9 mouse cellular contexts compared by ENCODE assay signal in genomic region chr14:34375415-34375904, GRCm38 (mm10). TPM values are rescaled to one million over a fixed set of nuclear protein-coding genes. Genes with fewer than 3 reads are reported as not detected.
DNase-seq lines count a peak whose midpoint lies in the region; ATAC-seq lines count a peak whose summit lies in the region.
"Had no signal": no experiment of that assay in that cellular context is flagged by ENCODE, and none has a peak within 500 bp of the region (broad histone marks: within the 10 kb centered on the region; RNA-seq: fewer than 3 reads in every experiment).

Mmrn2 (plus strand) TSS chr14:34375465.

- no peak within 1 kb of the TSS for H3K4me2 ChIP-seq in neural tube, embryonic 11.5 days (ENCODE audit: low read depth)
- peak within 1 kb of the TSS; percentile 6; the same call in 1 of the 2 replicates for H3K4me2 ChIP-seq in hindbrain, embryonic 16.5 days (ENCODE audit: low read length)

- H3K36me3 ChIP-seq in neural tube, embryonic 11.5 days (ENCODE audit: control insufficient read depth, insufficient read depth, low read length): no peaks in the 10 kb centered on the region
- no peaks in the 10 kb centered on the region for H3K36me3 ChIP-seq in hindbrain, embryonic 16.5 days (ENCODE audit: control insufficient read depth, insufficient read depth, low read length)

- H3K4me3 ChIP-seq in neural tube, embryonic 11.5 days (ENCODE audit: low read depth, low read length): 0 out of 2 replicates have a peak within 1 kb of the TSS, but pooled peaks have one; percentile 10
- H3K4me3 ChIP-seq in hindbrain, embryonic 16.5 days (ENCODE audit: low read length): no peak within 1 kb of the TSS

- H3K27me3 ChIP-seq in neural tube, embryonic 11.5 days (ENCODE audit: control insufficient read depth, insufficient read depth, low read length): no peaks in the 10 kb centered on the region
- no peaks in the 10 kb centered on the region for H3K27me3 ChIP-seq in hindbrain, embryonic 16.5 days (replicated peaks; ENCODE audit: control insufficient read depth, insufficient read depth, low read length)

- WGBS in neural tube, embryonic 11.5 days: 76% methylated on average over 13 of the region's 13 CpGs
- 84% methylated on average over 13 of the region's 13 CpGs for WGBS in hindbrain, embryonic 16.5 days

- no peak for DNase-seq in neural tube, embryonic 11.5 days (ENCODE audit: low spot score)
- DNase-seq in neural tube, embryonic 10.5 days (ENCODE audit: extremely low spot score, low spot score): no peak
- DNase-seq in heart, adult 18-20 months: no peak
- DNase-seq in right cerebral cortex, postnatal 4 days: no peak
- DNase-seq in cerebellum, adult 11-12 months: no peak
- DNase-seq in Muller cell, postnatal 12 days (ENCODE audit: inconsistent ontology term): no peak
- DNase-seq: thymus, postnatal 14 days had no signal

- H3K9ac ChIP-seq in neural tube, embryonic 11.5 days (ENCODE audit: low read length): peak within 1 kb of the TSS; percentile 28; the same call in 1 of the 2 replicates
- H3K9ac ChIP-seq in hindbrain, embryonic 16.5 days (ENCODE audit: low read depth, low read length): no peak within 1 kb of the TSS

- no peaks in the 10 kb centered on the region for H3K9me3 ChIP-seq in neural tube, embryonic 11.5 days (ENCODE audit: control insufficient read depth, low read length)
- no peaks in the 10 kb centered on the region for H3K9me3 ChIP-seq in hindbrain, embryonic 16.5 days (ENCODE audit: control insufficient read depth, low read length)

- ATAC-seq in neural tube, embryonic 11.5 days (ENCODE audit: insufficient read depth, low FRiP score, low TSS enrichment): no peak
- ATAC-seq in hindbrain, embryonic 16.5 days: no peak

- peaks cover 11% of the 10 kb centered on the region for H3K4me1 ChIP-seq in neural tube, embryonic 11.5 days (ENCODE audit: control insufficient read depth, insufficient read depth, low read length)
- H3K4me1 ChIP-seq in hindbrain, embryonic 16.5 days (ENCODE audit: control insufficient read depth, insufficient read depth, low read depth, low read length): peaks cover 12% of the 10 kb centered on the region

- H3K27ac ChIP-seq in neural tube, embryonic 11.5 days (ENCODE audit: low read depth, low read length): peak within 1 kb of the TSS; percentile 27; the same call in 1 of the 2 replicates
- H3K27ac ChIP-seq in hindbrain, embryonic 16.5 days (ENCODE audit: low read depth, low read length): no peak within 1 kb of the TSS

RNA-seq across cellular contexts. Expression of gene Mmrn2, which starts in this region (rescaled TPM):
- 7.3 and 8.3 TPM in 2 replicates for polyA plus RNA-seq in neural tube, embryonic 11.5 days (2014; fragmentation: Nextera tagmentation; extraction: Ambion mirVana)
- total RNA-seq in heart, adult 18-20 months (2021): 10 to 100 TPM; 30.1 to 30.7 TPM
- 3.8 and 5.0 TPM in 2 replicates for polyA plus RNA-seq in hindbrain, embryonic 16.5 days (2015; fragmentation: Nextera tagmentation; extraction: Ambion mirVana)
- total RNA-seq: neutrophil, adult 5-6 weeks had no signal
